Mouse (Mus musculus) CH12.LX (cell line): Measurements from ENCODE around the gene 1600002K03Rik. TPM values are rescaled to one million over a fixed set of nuclear protein-coding genes. Genes with fewer than 3 reads are reported as not detected.
A peak's percentile ranks its signal among the peaks of the same experiment; 100 is the strongest.

Experiments used
- DNase-seq: peaks from one replicate; pipeline ENCODE4 v3.0.0-alpha.2; 2013; ENCODE audit errors: extremely low read depth
- H3K27ac ChIP-seq: 2 replicates; pipeline ENCODE4 v1.5.1; 2012; ENCODE audit warnings: low read depth, mild to moderate bottlenecking, control low read depth, moderate library complexity; ENCODE audit not compliant: insufficient read depth
- H3K27me3 ChIP-seq: replicated peaks from 2 replicates; pipeline ENCODE3; 2012; ENCODE audit warnings: inconsistent platforms
- H3K36me3 ChIP-seq, 2 experiments: replicated peaks in 1 of 2; 2 replicates each; pipeline versions ENCODE3 to v1.6.1; 2012; ENCODE audit warnings: inconsistent platforms in 1 of 2, low read length in 1 of 2, mild to moderate bottlenecking in 1 of 2, mixed read lengths in 1 of 2, moderate library complexity in 1 of 2; ENCODE audit not compliant: control insufficient read depth in 1 of 2, insufficient read depth in 1 of 2
- H3K4me1 ChIP-seq, 2 experiments: 2 replicates each; pipeline ENCODE4 v1.6.1; 2012; ENCODE audit warnings: inconsistent platforms in 1 of 2, moderate library complexity in 1 of 2; ENCODE audit not compliant: insufficient read depth in 2 of 2, control insufficient read depth in 1 of 2
- H3K4me2 ChIP-seq: 2 replicates; pipeline ENCODE4 v1.6.1; 2012; ENCODE audit warnings: low read depth, mild to moderate bottlenecking, control low read depth; ENCODE audit not compliant: poor library complexity, insufficient read depth, severe bottlenecking
- H3K4me3 ChIP-seq, 3 experiments: fragments of 150-350 bp in 1 of 3; sonication (generic) in 1 of 3; replicated peaks in 1 of 3; 2 replicates each; pipeline versions ENCODE3 to v1.5.1; 2011 to 2012; ENCODE audit warnings: low read depth in 2 of 3, low read length in 2 of 3, mild to moderate bottlenecking in 2 of 3, moderate library complexity in 2 of 3, control low read depth in 1 of 3, improper control_type of control experiment in 1 of 3, inconsistent platforms in 1 of 3, mixed read lengths in 1 of 3; ENCODE audit not compliant: poor library complexity in 1 of 3
- H3K79me2 ChIP-seq: replicated peaks from 2 replicates; pipeline ENCODE4 v1.6.1; 2012; ENCODE audit warnings: mild to moderate bottlenecking, moderate library complexity; ENCODE audit not compliant: control insufficient read depth, poor library complexity, insufficient read depth, severe bottlenecking; ENCODE audit errors: extremely low read depth
- H3K9ac ChIP-seq: 2 replicates; pipeline ENCODE4 v1.6.1; 2012; ENCODE audit warnings: low read depth, mild to moderate bottlenecking, control low read depth, moderate library complexity; ENCODE audit not compliant: insufficient read depth
- H3K9me3 ChIP-seq: replicated peaks from 2 replicates; pipeline ENCODE3; 2012; ENCODE audit warnings: low read length, inconsistent platforms, mixed read lengths
- BHLHE40 ChIP-seq: IDR thresholded peaks from 2 replicates; pipeline ENCODE4 v1.6.1; 2011; ENCODE audit warnings: mild to moderate bottlenecking, low read depth, low read length, improper control_type of control experiment
- CHD1 ChIP-seq: IDR thresholded peaks from 2 replicates; pipeline ENCODE4 v1.6.1; 2012; ENCODE audit warnings: low read depth, low read length, improper control_type of control experiment, inconsistent platforms
- CTCF ChIP-seq, 2 experiments: IDR thresholded peaks in 1 of 2; conservative IDR thresholded peaks in 1 of 2; 2 replicates each; pipeline ENCODE4 v1.5.1; 2011 to 2012; ENCODE audit warnings: low read depth in 2 of 2, low read length in 2 of 2, improper control_type of control experiment in 1 of 2, inconsistent platforms in 1 of 2, mild to moderate bottlenecking in 1 of 2, moderate library complexity in 1 of 2
- E2F4 ChIP-seq: IDR thresholded peaks from 2 replicates; pipeline ENCODE4 v1.6.1; 2011; ENCODE audit warnings: low read depth, low read length, improper control_type of control experiment; ENCODE audit not compliant: insufficient replicate concordance
- ELF1 ChIP-seq: IDR thresholded peaks from 2 replicates; pipeline ENCODE4 v1.6.1; 2014; ENCODE audit warnings: low read depth, mild to moderate bottlenecking, inconsistent platforms, low read length, improper control_type of control experiment
- IRF4 ChIP-seq: IDR thresholded peaks from 2 replicates; pipeline ENCODE4 v1.6.1; 2014; ENCODE audit warnings: low read depth, mild to moderate bottlenecking, inconsistent platforms, low read length, improper control_type of control experiment
- JUN ChIP-seq: IDR thresholded peaks from 2 replicates; pipeline ENCODE4 v1.6.1; 2011; ENCODE audit warnings: low read depth, mild to moderate bottlenecking, low read length, improper control_type of control experiment, moderate library complexity; ENCODE audit not compliant: insufficient read depth
- MAFK ChIP-seq: IDR thresholded peaks from 2 replicates; pipeline ENCODE4 v1.6.1; 2011; ENCODE audit warnings: low read length, improper control_type of control experiment; ENCODE audit not compliant: insufficient replicate concordance
- MXI1 ChIP-seq: IDR thresholded peaks from 2 replicates; pipeline ENCODE4 v1.6.1; 2011; ENCODE audit warnings: mild to moderate bottlenecking, low read depth, low read length, improper control_type of control experiment
- NELFE ChIP-seq: IDR thresholded peaks from 2 replicates; pipeline ENCODE4 v1.6.1; 2011; ENCODE audit warnings: low read depth, low read length, improper control_type of control experiment
- NRF1 ChIP-seq: IDR thresholded peaks from 2 replicates; pipeline ENCODE4 v1.6.1; 2014; ENCODE audit warnings: low read depth, mild to moderate bottlenecking, inconsistent platforms, low read length, improper control_type of control experiment, moderate library complexity
- POLR2AphosphoS2 ChIP-seq: IDR thresholded peaks from 2 replicates; pipeline ENCODE4 v1.6.1; 2011; ENCODE audit warnings: low read depth, low read length, improper control_type of control experiment
- RAD21 ChIP-seq: IDR thresholded peaks from 2 replicates; pipeline ENCODE4 v1.6.1; 2011; ENCODE audit warnings: low read depth, mild to moderate bottlenecking, low read length, improper control_type of control experiment, moderate library complexity
- RCOR1 ChIP-seq: conservative IDR thresholded peaks from 2 replicates; pipeline ENCODE4 v1.6.1; 2012; ENCODE audit warnings: low read depth, mild to moderate bottlenecking, inconsistent platforms, low read length, improper control_type of control experiment
- SIN3A ChIP-seq: IDR thresholded peaks from 2 replicates; pipeline ENCODE4 v1.6.1; 2012; ENCODE audit warnings: low read length, improper control_type of control experiment, inconsistent platforms
- SMC3 ChIP-seq: IDR thresholded peaks from 2 replicates; pipeline ENCODE4 v1.6.1; 2011; ENCODE audit warnings: low read depth, low read length, improper control_type of control experiment
- TBP ChIP-seq: conservative IDR thresholded peaks from 2 replicates; pipeline ENCODE4 v1.6.1; 2011; ENCODE audit warnings: low read depth, low read length, improper control_type of control experiment
- TCF12 ChIP-seq: IDR thresholded peaks from 2 replicates; pipeline ENCODE4 v1.6.1; 2014; ENCODE audit warnings: low read depth, mild to moderate bottlenecking, inconsistent platforms, low read length, improper control_type of control experiment
- UBTF ChIP-seq: IDR thresholded peaks from 2 replicates; pipeline ENCODE4 v1.6.1; 2012; ENCODE audit warnings: low read depth, mild to moderate bottlenecking, inconsistent platforms, low read length, improper control_type of control experiment, moderate library complexity
- ZKSCAN1 ChIP-seq: IDR thresholded peaks from 2 replicates; pipeline ENCODE4 v1.6.1; 2012; ENCODE audit warnings: low read depth, inconsistent platforms, low read length, improper control_type of control experiment, borderline replicate concordance
- ZMIZ1 ChIP-seq: IDR thresholded peaks from 2 replicates; pipeline ENCODE4 v1.6.1; 2012; ENCODE audit warnings: low read depth, mild to moderate bottlenecking, inconsistent platforms, low read length, improper control_type of control experiment
- dilution Hi-C: fragments of 300-500 bp; cut with MboI; formaldehyde crosslinking; loops from 2 replicates; pipeline ENCODE4 v1.14.3; 2020; ENCODE audit warnings: low sequenced_read_pairs; ENCODE audit not compliant: extremely low pct_unique_long_range_greater_than_20kb, extremely low pct_ligation_motif_present
- in situ Hi-C: fragments of 300-500 bp; cut with MboI; formaldehyde crosslinking; loops from 3 replicates; pipeline ENCODE4 v1.14.3; 2019; ENCODE audit warnings: low sequenced_read_pairs, low pct_ligation_motif_present, low pct_unique_long_range_greater_than_20kb, mixed read lengths
- polyA plus RNA-seq: library from polyadenylated mRNA; unstranded; fragments of >175 nt; gene quantifications from 2 replicates; pipeline ENCODE4 v1.2.1, GENCODE M21; 2012; ENCODE audit warnings: low read depth; ENCODE audit not compliant: insufficient read length
- total RNA-seq, 2 experiments: library from RNA; depleted of rRNA; stranded (reverse); fragments of 300-350 nt in 1 of 2; fragments of >200 nt in 1 of 2; gene quantifications; 2 replicates each; pipeline ENCODE4 v1.2.3; 2012 to 2014

The 1600002K03Rik gene
- total and polyA plus RNA-seq, 3 experiments: 19.3 to 40.2 (median 30.5) TPM

GRCm38 (mm10) chr10:80142530-80142925 lies 30.2 kb upstream of the 1600002K03Rik start:
- Histone ChIP-seq H3K27me3 (peaks cover 25% of the 10 kb centered on the region), H3K79me2 (peaks cover 18% of the 10 kb centered on the region), H3K4me1 (peaks cover 33 to 72% of the 10 kb centered on the region in 2 experiments), H3K36me3 (peaks cover 31 to 42% of the 10 kb centered on the region in 2 experiments), H3K27ac (peak overlapping the region; percentile 79), H3K9me3 (no peaks in the 10 kb centered on the region), H3K9ac (peak overlapping the region; percentile 82), H3K4me3 (peak overlapping the region; percentile 80 to 90 (median 84)), H3K4me2 (peak overlapping the region; percentile 70)
- DNase-seq: no peak
- dilution Hi-C loops: no loop called here
- in situ Hi-C loops: loop anchor here (5.0 kb wide), 1 partner anchor 155 kb away; the partner anchor contains the start of gene Cnn2
- TF ChIP-seq ZMIZ1 (peak; percentile 11; the same call in 1 of the 2 replicates), TCF12 (no peak), JUN (no peak), SIN3A (peak; percentile 12; the same call in 1 of the 2 replicates), MXI1 (peak; percentile 4; the same call in 1 of the 2 replicates)

GRCm38 (mm10) chr10:80143664-80144063 lies 29.1 kb upstream of the 1600002K03Rik start:
- dilution Hi-C loops: no loop called here
- H3K4me1 ChIP-seq: peaks cover 32 to 69% of the 10 kb centered on the region in 2 experiments
- H3K9ac ChIP-seq: no peak overlapping the region
- in situ Hi-C loops: loop anchor here (5.0 kb wide), 1 partner anchor 156 kb away; the partner anchor contains the start of gene Cnn2
- peaks cover 19% of the 10 kb centered on the region for H3K27me3 ChIP-seq
- peaks cover 31 to 42% of the 10 kb centered on the region in 2 experiments for H3K36me3 ChIP-seq
- peaks cover 18% of the 10 kb centered on the region for H3K79me2 ChIP-seq
- no peak for DNase-seq
- no peak overlapping the region for H3K4me2 ChIP-seq
- no peak overlapping the region for H3K27ac ChIP-seq
- H3K9me3 ChIP-seq: no peaks in the 10 kb centered on the region
- TF ChIP-seq RAD21: no peak
- no peak for TF ChIP-seq TBP
- no peak for TF ChIP-seq ZMIZ1
- no peak for TF ChIP-seq POLR2AphosphoS2
- TF ChIP-seq SMC3: no peak
- no peak for TF ChIP-seq NRF1
- no peak for TF ChIP-seq ZKSCAN1
- TF ChIP-seq MXI1: no peak
- no peak for TF ChIP-seq CHD1
- no peak for TF ChIP-seq UBTF
- TF ChIP-seq NELFE: no peak
- no peak for TF ChIP-seq E2F4
- TF ChIP-seq ELF1: no peak
- TF ChIP-seq MAFK: no peak
- no peak for TF ChIP-seq CTCF (conservative IDR thresholded peaks at IDR 0.05 in 1 of 2, IDR thresholded peaks at IDR 0.05 in 1 of 2; ENCODE audit: low read depth in 2 of 2, low read length in 2 of 2)
- no peak for TF ChIP-seq RCOR1
- no peak for TF ChIP-seq BHLHE40
- TF ChIP-seq IRF4: no peak
- H3K4me3 ChIP-seq: no peak overlapping the region
